Mouse (Mus musculus) gastrocnemius, postnatal 25 days (tissue): Measurements from ENCODE around the gene S100a10. TPM values are rescaled to one million over a fixed set of nuclear protein-coding genes. Genes with fewer than 3 reads are reported as not detected.
"Not testable (repeated sequence)": the region's sequence is repeated elsewhere in the genome, so short reads cannot be mapped to it uniquely, and the experiment has no call there.

Experiments
- DNase-seq: peaks from one replicate; pipeline ENCODE4 v3.0.0; 2022
- total RNA-seq, 2 experiments: library from RNA; stranded (reverse); gene quantifications; 1 replicate in 1 of 2; 2 replicates in 1 of 2; pipeline ENCODE4 v1.2.3; 2021

Gene S100a10
- total RNA-seq, 2 experiments from 2014 or later: 63.9 to 85.7 TPM

DNA sequence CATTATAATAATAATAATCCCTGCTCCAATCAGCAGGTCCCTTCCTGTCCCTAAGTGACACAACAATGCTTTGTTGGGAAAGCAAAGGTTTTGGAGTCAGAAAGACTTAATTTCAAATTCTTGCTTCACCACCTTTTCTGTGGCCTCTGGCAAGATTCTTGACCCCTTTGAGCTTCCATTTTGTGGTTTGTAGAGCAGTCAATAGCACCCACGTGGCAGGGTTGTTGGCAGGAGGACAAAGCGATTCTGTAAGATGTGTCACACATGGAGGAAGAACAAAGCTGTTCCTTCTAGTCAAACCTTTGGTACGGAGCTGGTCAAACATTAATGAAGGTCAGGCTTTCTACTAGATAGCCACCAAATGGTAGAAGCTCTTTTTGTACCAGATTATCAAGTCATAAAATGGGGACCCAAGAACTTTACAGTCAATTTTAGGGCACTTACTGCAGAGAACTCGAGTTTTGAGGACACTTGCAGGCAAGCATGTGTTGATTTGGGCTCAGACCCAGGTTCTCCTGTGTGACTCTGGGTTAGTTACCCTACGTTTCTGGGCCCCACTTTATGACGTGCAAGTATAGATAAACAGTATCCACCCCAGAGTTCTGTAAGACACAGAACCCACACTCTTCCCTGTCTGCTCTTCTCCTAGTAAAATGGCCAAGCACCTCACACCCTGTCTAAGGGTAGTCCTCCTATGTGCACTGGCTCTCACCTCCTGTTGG is 24.6 kb downstream of the S100a10 start:
- DNase-seq: no peak

DNA sequence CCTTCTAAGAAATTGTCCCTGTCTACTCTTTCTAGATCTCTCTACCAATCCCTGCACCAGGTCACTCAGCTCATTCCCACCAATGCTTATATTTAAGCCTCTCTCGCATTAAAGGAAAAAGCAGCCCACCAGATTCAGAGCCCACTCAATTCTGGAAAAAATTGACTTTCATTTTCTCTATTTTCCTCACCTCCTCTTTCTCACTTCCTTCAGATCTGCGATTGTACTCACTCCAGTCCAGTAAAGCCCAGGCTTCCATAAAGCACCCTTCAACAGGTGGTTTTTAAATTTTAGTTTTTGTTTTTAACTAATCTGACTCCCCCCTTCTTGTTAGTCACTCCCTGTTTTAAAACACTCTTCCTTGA is 25.1 kb downstream of the S100a10 start:
- DNase-seq: no peak

DNA sequence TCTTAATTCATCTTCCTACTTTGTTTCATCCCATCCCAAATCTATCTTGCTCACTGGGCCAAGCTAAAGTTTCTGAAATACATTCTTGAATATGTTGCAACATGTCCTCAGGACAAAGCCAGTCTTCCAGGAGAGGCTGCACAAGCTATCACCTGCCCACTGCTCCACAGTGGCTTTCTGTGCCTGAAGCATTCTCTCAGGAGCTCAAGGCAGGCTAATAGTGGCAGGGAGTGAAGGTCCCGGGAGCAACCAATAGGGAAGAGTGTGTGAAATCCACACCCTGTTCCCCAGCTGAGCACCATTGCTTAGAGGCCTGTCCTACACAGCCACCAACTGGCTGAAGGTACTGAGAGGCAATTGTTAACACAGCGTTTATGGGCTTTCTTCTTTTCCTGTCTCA is 26.1 kb downstream of the S100a10 start:
- no peak for DNase-seq

DNA sequence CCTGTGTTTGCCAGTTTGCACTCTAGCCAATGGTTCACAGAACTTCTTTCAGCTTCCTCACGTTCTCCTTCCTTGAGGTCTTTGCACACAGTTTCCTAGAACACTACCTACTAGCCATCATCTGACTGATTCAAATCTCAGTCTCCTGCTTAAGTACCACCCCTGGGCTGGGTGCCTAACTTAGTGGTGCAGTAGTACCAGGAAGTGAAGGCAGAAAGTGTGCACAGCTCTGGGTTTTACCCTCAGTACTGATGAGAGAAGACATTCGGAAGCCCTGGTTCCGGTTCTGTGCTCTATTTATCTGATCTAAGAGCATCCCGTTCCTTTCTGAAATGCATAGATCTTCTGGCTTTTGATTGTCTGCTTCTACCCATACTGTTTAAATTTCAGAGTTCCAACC is 26.8 kb downstream of the S100a10 start:
- no peak for DNase-seq

DNA sequence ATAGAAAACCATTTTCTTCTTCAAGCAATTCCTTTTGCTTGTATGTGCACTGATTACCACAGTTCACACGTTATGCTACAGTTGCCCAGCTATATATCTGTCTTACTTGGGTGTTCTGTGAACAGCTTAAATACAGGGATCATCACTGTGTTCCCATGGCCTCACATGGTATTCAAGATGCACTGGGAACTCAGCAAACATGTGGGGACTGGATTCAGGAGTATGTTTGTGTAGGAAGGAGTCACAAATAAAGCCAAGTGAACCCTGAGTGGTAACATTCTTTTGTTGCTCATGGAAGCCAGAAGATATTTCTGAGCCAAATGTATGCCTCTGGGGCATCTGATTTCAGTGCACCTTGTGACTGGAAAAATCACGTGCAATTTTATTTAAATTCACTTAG is 28.2 kb downstream of the S100a10 start:
- DNase-seq: no peak

DNA sequence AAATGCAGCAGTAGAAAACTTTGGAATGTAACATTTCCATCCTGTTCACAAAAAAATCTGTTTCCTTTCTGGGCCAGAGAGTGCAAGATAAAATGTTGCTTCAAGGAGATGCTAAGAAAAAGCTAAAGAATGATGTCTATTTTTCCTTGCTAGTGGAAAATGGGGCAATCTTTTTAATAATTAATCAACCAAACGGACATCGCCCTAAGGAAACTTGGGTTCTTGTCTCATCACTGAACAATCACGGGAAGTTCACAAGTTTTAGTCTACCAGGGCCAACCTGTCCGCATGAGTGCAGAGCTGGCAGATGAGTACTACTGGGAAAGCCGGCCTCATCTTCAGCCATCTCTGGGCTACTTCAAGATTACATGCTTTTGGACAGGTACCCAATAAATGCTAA is 34.7 kb downstream of the S100a10 start:
- no peak for DNase-seq

DNA sequence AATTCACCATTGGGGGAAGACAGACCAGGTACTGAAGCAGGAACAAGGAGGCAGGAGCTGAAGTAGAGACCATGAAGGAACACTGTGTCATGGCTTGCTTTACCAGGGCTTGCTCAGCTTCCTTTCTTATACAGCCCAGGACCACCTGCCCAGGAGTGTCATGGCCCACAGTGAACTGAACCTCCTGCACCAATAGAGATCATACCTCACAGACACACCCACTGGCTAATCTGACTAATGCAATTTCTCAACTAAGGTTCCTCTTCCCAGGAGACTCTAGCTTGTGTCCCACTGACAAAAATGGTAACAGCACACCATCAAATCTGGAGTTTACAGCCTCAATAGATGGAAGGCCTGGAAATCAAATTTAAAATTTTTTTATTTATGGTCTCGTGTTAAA is 35.4 kb downstream of the S100a10 start:
- no peak for DNase-seq

DNA sequence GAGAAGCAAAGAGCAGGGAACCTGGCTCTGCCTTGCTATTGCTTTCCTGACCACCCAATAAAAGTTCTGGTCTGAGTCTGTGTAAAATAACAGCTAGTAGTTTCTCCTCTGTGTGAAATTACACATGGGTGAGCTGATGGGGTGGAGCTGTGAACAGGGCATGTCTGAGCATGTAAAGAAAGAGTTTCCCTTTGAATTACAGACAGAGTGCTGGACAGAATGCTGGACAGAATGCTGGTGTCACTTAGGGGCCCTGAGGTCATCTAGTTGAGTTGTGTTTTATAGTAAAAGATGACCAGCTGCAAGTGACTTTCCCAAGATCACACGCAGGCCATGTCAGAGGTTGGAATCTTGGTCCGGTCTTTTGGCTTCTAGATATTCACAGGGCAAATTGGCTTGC is 37.2 kb downstream of the S100a10 start:
- DNase-seq: no peak

DNA sequence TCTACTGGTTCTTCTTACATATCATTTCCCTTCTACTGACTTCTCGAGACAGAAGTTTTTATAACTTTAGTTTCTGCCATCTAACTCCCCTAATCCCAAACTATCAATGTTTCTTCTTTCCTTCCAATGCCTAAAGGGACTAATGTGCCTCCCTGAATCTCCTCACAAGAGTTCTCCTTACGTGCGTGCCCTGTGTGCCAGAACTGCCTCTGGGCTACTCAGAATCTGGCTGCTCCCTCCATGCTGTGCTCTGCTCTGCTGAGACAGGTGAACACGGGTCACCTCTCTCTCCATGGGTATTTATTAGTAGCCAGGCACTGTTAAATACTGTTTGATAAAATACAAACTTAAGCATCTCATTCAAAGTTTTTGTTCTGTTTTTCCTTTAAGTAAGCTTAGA is 38.1 kb downstream of the S100a10 start:
- DNase-seq: no peak

DNA sequence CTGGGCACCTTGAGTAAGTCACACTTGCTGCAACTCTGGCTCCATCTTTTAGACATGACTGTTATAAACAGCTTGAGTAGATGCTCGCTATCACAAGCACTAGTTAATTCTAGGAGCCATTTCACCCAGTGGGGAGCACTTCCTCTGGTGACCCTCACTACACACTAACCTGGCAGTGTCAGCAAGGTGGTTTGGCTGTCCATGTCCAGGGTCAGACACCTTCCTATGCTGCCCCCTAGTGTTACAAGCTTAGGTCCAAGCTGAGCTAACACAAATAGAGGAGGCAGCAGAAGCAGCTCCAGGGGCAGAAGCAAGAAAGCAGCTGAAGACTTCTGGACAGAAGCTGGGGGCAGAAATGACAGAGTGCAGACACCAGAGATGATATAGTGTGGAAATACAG is 38.6 kb downstream of the S100a10 start:
- DNase-seq: peak; percentile 28

DNA sequence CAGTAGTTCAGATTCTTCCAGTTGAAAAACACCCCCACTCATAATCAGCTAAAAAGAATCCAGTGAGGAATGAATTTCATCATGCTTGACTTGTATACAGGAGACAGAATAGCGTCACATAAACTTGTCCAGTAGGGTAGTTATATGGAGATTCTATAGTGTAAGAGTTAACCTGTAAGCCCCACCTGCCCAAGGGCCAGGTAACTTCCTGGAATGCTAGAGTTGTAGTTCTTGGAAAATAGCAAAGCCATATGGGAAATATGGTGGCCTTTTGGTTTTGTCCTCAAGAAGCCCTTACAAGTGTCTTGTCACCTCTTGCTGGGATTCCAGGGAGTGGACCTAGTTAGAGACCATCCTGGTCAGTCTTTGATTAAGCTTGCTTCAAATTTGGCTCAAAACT is 41.8 kb downstream of the S100a10 start:
- no peak for DNase-seq

DNA sequence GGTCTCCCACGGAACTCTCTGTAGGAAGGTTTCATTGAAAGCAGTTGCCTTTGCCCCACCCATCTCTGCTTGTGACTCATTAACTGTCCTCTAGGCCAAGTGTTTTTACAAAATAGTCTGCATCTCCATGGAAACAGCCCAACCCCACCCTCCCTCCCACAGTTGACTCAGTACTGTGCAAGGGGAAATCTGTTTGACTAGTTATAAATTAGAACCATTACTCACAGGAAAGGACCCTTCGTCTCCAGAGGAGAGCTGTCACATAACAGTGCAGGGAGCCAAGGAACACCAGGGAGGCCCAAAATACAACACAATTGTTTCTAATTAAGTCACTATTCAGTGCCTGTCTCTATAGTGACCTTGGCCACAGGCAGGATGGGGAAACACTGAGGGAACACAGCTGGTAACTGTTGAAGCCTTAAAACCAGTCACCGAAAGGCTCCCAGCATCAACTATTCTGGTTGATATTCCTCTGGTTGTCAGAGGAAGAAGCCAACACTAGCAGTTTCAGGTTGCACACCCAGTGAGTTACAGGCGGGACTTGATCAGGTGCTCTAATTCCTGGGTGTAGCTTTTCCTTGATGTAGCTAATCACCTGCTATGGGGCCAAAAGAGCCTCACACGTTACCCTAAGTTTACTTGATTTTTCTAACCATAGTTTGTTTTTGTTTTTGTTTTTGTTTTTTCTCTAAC is 42.5 kb downstream of the S100a10 start:
- peak; percentile 75 for DNase-seq

DNA sequence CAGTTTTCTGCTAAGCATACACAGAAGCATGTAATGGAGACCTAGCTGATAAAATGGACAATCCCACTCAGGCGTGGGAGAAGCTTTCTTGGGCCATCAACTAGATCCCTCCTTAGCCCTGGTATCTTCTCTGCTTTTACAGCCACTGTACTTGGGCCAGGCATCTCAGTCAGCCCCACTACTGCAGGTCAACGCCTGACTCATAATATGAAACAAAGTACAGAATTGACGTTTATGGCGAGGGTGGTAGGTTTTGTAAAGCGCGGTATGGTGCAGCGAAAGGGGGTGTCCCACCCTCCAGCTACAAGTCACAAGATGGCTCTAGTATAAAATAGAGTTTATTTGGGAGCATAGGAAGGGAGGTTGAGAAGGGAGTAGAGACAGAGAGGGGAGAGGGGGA is 43.1 kb downstream of the S100a10 start:
- DNase-seq: no peak

DNA sequence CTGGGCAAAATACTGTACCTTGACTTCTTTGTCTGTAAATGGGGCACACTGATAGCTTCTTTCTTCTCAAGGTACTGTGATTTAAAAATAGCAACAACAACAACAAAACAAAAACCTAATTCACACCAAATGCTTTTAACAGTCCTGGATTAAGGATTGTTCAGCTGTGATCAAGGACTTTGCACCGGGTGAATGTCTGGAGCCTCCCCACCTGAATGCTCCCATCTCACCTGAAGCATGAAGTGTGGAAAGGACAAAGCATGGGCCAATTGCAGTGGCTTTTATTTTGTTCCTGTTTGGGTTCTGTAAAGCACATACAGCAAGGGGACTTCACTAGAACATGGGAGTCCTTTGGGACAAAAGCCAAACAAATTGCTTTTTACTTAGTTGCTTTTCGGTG is 45.3 kb downstream of the S100a10 start:
- DNase-seq: no peak

DNA sequence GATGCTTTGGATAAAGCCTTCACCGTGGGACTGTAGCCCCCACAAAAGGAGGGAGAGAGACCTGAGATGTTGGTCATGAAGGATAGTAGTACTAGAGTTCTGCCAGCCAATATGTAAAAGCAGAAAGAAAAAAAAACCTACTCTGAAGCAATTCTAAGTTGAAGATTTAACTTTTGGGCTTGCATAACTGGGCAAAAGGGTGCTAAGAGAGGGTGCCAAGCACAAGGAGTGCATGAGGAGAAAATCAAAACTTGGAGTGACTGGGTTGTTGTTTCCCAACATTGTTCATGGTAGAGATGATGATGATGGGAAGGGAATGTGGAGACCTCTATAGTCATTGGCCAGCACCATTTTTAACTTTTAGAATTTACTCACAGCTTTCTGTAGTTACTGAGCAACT is 47.0 kb downstream of the S100a10 start:
- DNase-seq: no peak

DNA sequence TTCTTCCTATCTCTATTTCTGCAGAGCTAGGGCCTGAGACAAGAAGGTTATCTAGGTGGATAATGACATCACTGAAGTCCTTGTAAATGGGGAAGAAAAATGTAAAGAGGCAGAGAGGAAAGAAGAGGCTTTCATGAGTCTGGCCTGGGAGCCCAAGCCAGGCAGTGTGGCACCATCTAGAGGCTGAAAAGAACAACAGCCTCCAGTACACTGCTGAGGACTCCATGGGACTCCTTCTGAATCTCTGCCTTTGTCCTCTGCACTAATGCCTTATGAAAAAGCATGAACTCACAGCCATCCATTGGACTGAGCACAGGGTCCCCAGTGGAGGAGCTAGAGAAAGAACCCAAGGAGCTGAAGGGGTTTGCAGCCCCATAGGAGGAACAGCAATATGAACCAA is 54.1 kb downstream of the S100a10 start:
- DNase-seq: not testable (repeated sequence)

Other genes with a start within 250 kb of the S100a10 start
- not detected for gene Hrnr, start 235.3 kb upstream of the S100a10 start, total RNA-seq
- gene Rptn, start 161.4 kb upstream of the S100a10 start, total RNA-seq: not detected
- under 1 TPM in 1 of 2 experiments, not detected in 1; 0.05 TPM for gene Tchh, start 112.8 kb upstream of the S100a10 start, total RNA-seq
- gene Tchhl1, start 86.3 kb upstream of the S100a10 start, total RNA-seq: not detected
- 10 to 100 TPM; 50.6 to 90.7 TPM for gene S100a11, start 34.6 kb upstream of the S100a10 start, total RNA-seq
- not detected for gene Tdpoz2, start 97.6 kb downstream of the S100a10 start, total RNA-seq
- not detected for gene Tdpoz1, start 121.2 kb downstream of the S100a10 start, total RNA-seq
- gene Gm37596, start 138.0 kb downstream of the S100a10 start, total RNA-seq: not detected
- not detected for gene Gm5773, start 217.9 kb downstream of the S100a10 start, total RNA-seq
- not detected for gene Tdpoz4, start 241.3 kb downstream of the S100a10 start, total RNA-seq